Mouse (Mus musculus): ENCODE data around the gene Rpe. TPM values are rescaled to one million over a fixed set of nuclear protein-coding genes. Genes with fewer than 3 reads are reported as not detected.

Gene Rpe
- polyA plus RNA-seq, 1 experiment, result 58.3 TPM

- Histone ChIP-seq H3K4me3 (ENCODE audit: insufficient read depth, low read length) (no peak overlapping the region), H3K4me1 (ENCODE audit: control insufficient read depth, insufficient read depth, low read length) (no peaks in the 10 kb centered on the region), H3K27ac (ENCODE audit: insufficient read depth, low read length) (no peak overlapping the region)
- TF ChIP-seq POLR2A (IDR thresholded peaks at IDR 0.05; ENCODE audit: low read depth, low read length) (no peak), CTCF (IDR thresholded peaks at IDR 0.05; ENCODE audit: borderline replicate concordance, insufficient read depth, low read length) (no peak)
Observed at GRCm38 (mm10) chr1:66768764-66769163, 68.1 kb downstream of the Rpe start.

Other genes starting within 250 kb of the Rpe start
- not detected in 2 replicates for gene Unc80, start 232.5 kb upstream of the Rpe start, polyA plus RNA-seq (2011; ENCODE audit: insufficient read length, low read depth, missing spikeins)
- 10.4 and 20.5 TPM in 2 replicates for gene Kansl1l, start 116.7 kb downstream of the Rpe start, polyA plus RNA-seq (2011; ENCODE audit: insufficient read length, low read depth, missing spikeins)
- 75.7 and 80.5 TPM in 2 replicates for gene Acadl, start 162.4 kb downstream of the Rpe start, polyA plus RNA-seq (2011; ENCODE audit: insufficient read length, low read depth, missing spikeins)
- gene Myl1, start 244.6 kb downstream of the Rpe start, polyA plus RNA-seq (2011; ENCODE audit: insufficient read length, low read depth, missing spikeins), result 0.95 TPM in 1 of 2 replicates, not detected in the other